Mouse (Mus musculus): Measurements from ENCODE around the gene Rbck1.

- TF ChIP-seq MAFK (IDR thresholded peaks at IDR 0.05; ENCODE audit: insufficient read depth, low read depth, low read length) (no peak), HCFC1 (IDR thresholded peaks at IDR 0.05; ENCODE audit: borderline replicate concordance, insufficient read depth, low read length) (no peak)
Measured at GRCm38 (mm10) chr2:152294541-152294940, 37.9 kb downstream of the Rbck1 start.
